Mouse (Mus musculus): ENCODE data around the gene Abcc4.
"Not testable (repeated sequence)": the region's sequence is repeated elsewhere in the genome, so short reads cannot be mapped to it uniquely, and the experiment has no call there.

Gene Abcc4

GRCm38 (mm10) chr14:118685572-118685971 lies 20.4 kb downstream of the Abcc4 start:
- no peak for ATAC-seq (ENCODE audit: insufficient number of reproducible peaks, low FRiP score, low TSS enrichment)

- ATAC-seq (ENCODE audit: insufficient number of reproducible peaks, low FRiP score, low TSS enrichment) = no peak
Observed at GRCm38 (mm10) chr14:118682339-118683034, 23.5 kb downstream of the Abcc4 start.

GRCm38 (mm10) chr14:118681087-118681486 lies 24.9 kb downstream of the Abcc4 start:
- no peak for ATAC-seq (ENCODE audit: insufficient number of reproducible peaks, low FRiP score, low TSS enrichment)

GRCm38 (mm10) chr14:118678279-118678985 lies 27.6 kb downstream of the Abcc4 start:
- no peak for ATAC-seq (ENCODE audit: insufficient number of reproducible peaks, low FRiP score, low TSS enrichment)

- ATAC-seq (ENCODE audit: insufficient number of reproducible peaks, low FRiP score, low TSS enrichment) = no peak
Observed at GRCm38 (mm10) chr14:118676308-118676994, 29.6 kb downstream of the Abcc4 start.

GRCm38 (mm10) chr14:118674705-118675139 lies 31.3 kb downstream of the Abcc4 start:
- peak; percentile 15; the same call in 1 of the 2 replicates for ATAC-seq (ENCODE audit: insufficient number of reproducible peaks, low FRiP score, low TSS enrichment)

GRCm38 (mm10) chr14:118674224-118674623 lies 31.8 kb downstream of the Abcc4 start:
- ATAC-seq (ENCODE audit: insufficient number of reproducible peaks, low FRiP score, low TSS enrichment) = no peak

GRCm38 (mm10) chr14:118673501-118673900 lies 32.5 kb downstream of the Abcc4 start:
- no peak for ATAC-seq (ENCODE audit: insufficient number of reproducible peaks, low FRiP score, low TSS enrichment)

GRCm38 (mm10) chr14:118672931-118673330 lies 33.1 kb downstream of the Abcc4 start:
- ATAC-seq (ENCODE audit: insufficient number of reproducible peaks, low FRiP score, low TSS enrichment) = not testable (repeated sequence)

GRCm38 (mm10) chr14:118667499-118667898 lies 38.5 kb downstream of the Abcc4 start:
- peak; percentile 47; the same call in 1 of the 2 replicates for ATAC-seq (ENCODE audit: insufficient number of reproducible peaks, low FRiP score, low TSS enrichment)

- no peak for ATAC-seq (ENCODE audit: insufficient number of reproducible peaks, low FRiP score, low TSS enrichment)
Observed at GRCm38 (mm10) chr14:118664661-118665060, 41.4 kb downstream of the Abcc4 start.

- ATAC-seq (ENCODE audit: insufficient number of reproducible peaks, low FRiP score, low TSS enrichment) = no peak
Observed at GRCm38 (mm10) chr14:118662625-118663276, 43.3 kb downstream of the Abcc4 start.

- ATAC-seq (ENCODE audit: insufficient number of reproducible peaks, low FRiP score, low TSS enrichment) = no peak
Observed at GRCm38 (mm10) chr14:118662124-118662523, 43.9 kb downstream of the Abcc4 start.

- no peak for ATAC-seq (ENCODE audit: insufficient number of reproducible peaks, low FRiP score, low TSS enrichment)
Observed at GRCm38 (mm10) chr14:118659230-118659629, 46.8 kb downstream of the Abcc4 start.

- ATAC-seq (ENCODE audit: insufficient number of reproducible peaks, low FRiP score, low TSS enrichment) = no peak
Observed at GRCm38 (mm10) chr14:118658328-118658692, 47.7 kb downstream of the Abcc4 start.

GRCm38 (mm10) chr14:118657673-118658327 lies 48.2 kb downstream of the Abcc4 start:
- ATAC-seq (ENCODE audit: insufficient number of reproducible peaks, low FRiP score, low TSS enrichment) = no peak

- ATAC-seq (ENCODE audit: insufficient number of reproducible peaks, low FRiP score, low TSS enrichment) = no peak
Observed at GRCm38 (mm10) chr14:118657206-118657605, 48.8 kb downstream of the Abcc4 start.

GRCm38 (mm10) chr14:118656036-118656435 lies 50.0 kb downstream of the Abcc4 start:
- ATAC-seq (ENCODE audit: insufficient number of reproducible peaks, low FRiP score, low TSS enrichment) = no peak

- ATAC-seq (ENCODE audit: insufficient number of reproducible peaks, low FRiP score, low TSS enrichment) = no peak
Observed at GRCm38 (mm10) chr14:118654903-118655302, 51.1 kb downstream of the Abcc4 start.

Data from cerebellum, adult (tissue).